Mouse (Mus musculus): ENCODE results near the gene Arhgdia. TPM values are rescaled to one million over a fixed set of nuclear protein-coding genes. Genes with fewer than 3 reads are reported as not detected.
A peak's percentile ranks its signal among the peaks of the same experiment; 100 is the strongest.

Gene Arhgdia
- 588 and 644 TPM in 2 replicates for polyA plus RNA-seq (2015; fragmentation: Nextera tagmentation; extraction: Ambion mirVana)

DNA sequence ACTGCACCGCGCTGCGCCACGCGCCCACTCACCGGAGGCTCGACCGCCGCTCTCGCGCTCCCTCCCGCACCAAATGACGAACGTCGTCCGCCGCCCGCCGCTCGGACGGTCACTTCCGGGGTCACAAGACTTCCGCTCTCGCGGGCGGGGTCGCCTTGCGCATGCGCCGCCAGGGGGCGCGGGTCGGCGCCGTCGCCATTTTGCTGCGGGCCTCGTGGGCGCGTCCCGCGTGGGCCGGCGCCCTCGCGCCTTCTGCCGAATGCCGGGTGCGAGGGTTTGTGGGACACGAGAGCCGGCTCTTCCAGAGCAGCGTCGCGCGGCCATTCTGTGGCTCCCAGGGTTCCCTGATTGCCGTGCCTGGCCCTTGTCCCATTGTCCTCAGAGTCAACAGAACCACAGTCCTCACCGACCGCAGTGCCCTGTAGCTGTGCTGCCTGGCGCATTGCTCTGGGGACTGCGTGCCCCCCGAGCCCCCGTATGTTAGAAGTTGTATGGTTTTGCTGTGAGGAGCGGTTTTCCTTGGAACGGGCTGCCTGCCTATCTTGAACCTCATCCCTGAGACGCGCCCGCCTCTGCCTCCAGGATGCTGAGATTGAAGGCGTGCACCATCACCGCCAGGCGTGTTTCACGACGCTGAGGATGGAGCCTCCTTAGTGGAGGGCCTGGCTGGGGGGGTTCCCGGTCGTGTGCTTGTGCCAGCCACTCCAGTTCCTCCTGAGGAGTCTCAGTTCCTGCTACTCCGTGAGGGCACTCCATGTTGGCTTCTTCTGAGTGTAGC, at the start of gene Arhgdia:
Gene Arhgdia, minus strand, starts transcription at position 135 of the 778 bp plus-strand sequence.
- peak within 1 kb of the TSS; percentile 90 for H3K4me2 ChIP-seq
- WGBS = 5% methylated on average over 66 of the region's 75 CpGs
- ATAC-seq (replicated peaks; ENCODE audit: low FRiP score) = peak; percentile 15; the same call in 1 of the 2 replicates
- H3K4me1 ChIP-seq = peaks cover 48% of the 10 kb centered on the region
- H3K27ac ChIP-seq = peak within 1 kb of the TSS; percentile 94
- peak within 1 kb of the TSS; percentile 96 for H3K9ac ChIP-seq
- H3K9me3 ChIP-seq (replicated peaks) = no peaks in the 10 kb centered on the region
- H3K4me3 ChIP-seq (replicated peaks) = peak within 1 kb of the TSS; percentile 95
- H3K36me3 ChIP-seq = peaks cover 62% of the 10 kb centered on the region
- H3K27me3 ChIP-seq = no peaks in the 10 kb centered on the region

DNA sequence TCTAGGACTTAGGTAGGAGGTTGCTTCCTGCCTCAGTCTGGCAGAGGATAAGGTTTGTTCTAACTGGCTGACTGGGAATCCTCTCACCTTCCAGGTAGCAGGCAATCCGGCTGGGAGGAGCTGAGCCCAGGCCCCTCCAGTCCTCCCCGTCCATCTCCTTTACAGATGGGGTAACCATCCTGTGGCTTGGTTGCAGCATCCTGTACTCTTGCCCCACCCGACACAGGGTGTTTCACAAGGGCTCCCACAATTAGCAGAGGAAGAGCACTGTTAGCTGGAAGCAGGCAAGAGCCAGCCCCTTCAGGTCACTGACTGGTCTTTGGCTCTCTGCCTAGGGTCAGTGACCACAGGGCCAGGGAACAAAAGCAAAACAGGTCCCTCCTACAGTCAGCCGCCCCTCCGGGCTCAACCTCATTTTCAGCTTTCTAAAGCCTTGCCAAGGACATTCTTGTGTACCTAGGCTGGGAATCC, 49.0 kb upstream of the Arhgdia start:
- ATAC-seq (replicated peaks; ENCODE audit: low FRiP score) = no peak
- H3K27ac ChIP-seq = peak overlapping the region; percentile 92
- peak overlapping the region; percentile 27; the same call in 1 of the 2 replicates for H3K9ac ChIP-seq
- H3K9me3 ChIP-seq (replicated peaks) = no peaks in the 10 kb centered on the region
- WGBS = 20% methylated on average over 5 of the region's 5 CpGs
- peak overlapping the region; percentile 90 for H3K4me2 ChIP-seq
- no peaks in the 10 kb centered on the region for H3K27me3 ChIP-seq
- H3K36me3 ChIP-seq = peaks cover 31% of the 10 kb centered on the region
- peak overlapping the region; percentile 14 for H3K4me3 ChIP-seq (replicated peaks)
- H3K4me1 ChIP-seq = peaks cover 48% of the 10 kb centered on the region

GRCm38 (mm10) chr11:120629911-120630310, 48.5 kb upstream of the Arhgdia start:
- H3K4me3 ChIP-seq (replicated peaks) = peak overlapping the region; percentile 14; the same call in 1 of the 2 replicates

GRCm38 (mm10) chr11:120629341-120629730, 47.9 kb upstream of the Arhgdia start:
- ATAC-seq (replicated peaks; ENCODE audit: low FRiP score) = no peak
- H3K9ac ChIP-seq = 0 out of 2 replicates have a peak overlapping the region, but pooled peaks have one; percentile 27
- H3K4me3 ChIP-seq (replicated peaks) = peak overlapping the region; percentile 14; the same call in 1 of the 2 replicates
- 75% methylated on average over 23 of the region's 23 CpGs for WGBS
- no peaks in the 10 kb centered on the region for H3K9me3 ChIP-seq (replicated peaks)
- peak overlapping the region; percentile 92 for H3K27ac ChIP-seq
- peaks cover 31% of the 10 kb centered on the region for H3K36me3 ChIP-seq
- peaks cover 55% of the 10 kb centered on the region for H3K4me1 ChIP-seq
- H3K27me3 ChIP-seq = no peaks in the 10 kb centered on the region
- H3K4me2 ChIP-seq = peak overlapping the region; percentile 90

More at GRCm38 (mm10) chr11:120629911-120630310, 48.5 kb upstream of the Arhgdia start:
- H3K9me3 ChIP-seq (replicated peaks) = no peaks in the 10 kb centered on the region
- peaks cover 31% of the 10 kb centered on the region for H3K36me3 ChIP-seq
- peaks cover 53% of the 10 kb centered on the region for H3K4me1 ChIP-seq
- 19% methylated on average over 7 of the region's 7 CpGs for WGBS
- H3K27ac ChIP-seq = peak overlapping the region; percentile 92
- H3K27me3 ChIP-seq = no peaks in the 10 kb centered on the region
- peak overlapping the region; percentile 27 for H3K9ac ChIP-seq
- ATAC-seq (replicated peaks; ENCODE audit: low FRiP score) = no peak
- peak overlapping the region; percentile 90 for H3K4me2 ChIP-seq

DNA sequence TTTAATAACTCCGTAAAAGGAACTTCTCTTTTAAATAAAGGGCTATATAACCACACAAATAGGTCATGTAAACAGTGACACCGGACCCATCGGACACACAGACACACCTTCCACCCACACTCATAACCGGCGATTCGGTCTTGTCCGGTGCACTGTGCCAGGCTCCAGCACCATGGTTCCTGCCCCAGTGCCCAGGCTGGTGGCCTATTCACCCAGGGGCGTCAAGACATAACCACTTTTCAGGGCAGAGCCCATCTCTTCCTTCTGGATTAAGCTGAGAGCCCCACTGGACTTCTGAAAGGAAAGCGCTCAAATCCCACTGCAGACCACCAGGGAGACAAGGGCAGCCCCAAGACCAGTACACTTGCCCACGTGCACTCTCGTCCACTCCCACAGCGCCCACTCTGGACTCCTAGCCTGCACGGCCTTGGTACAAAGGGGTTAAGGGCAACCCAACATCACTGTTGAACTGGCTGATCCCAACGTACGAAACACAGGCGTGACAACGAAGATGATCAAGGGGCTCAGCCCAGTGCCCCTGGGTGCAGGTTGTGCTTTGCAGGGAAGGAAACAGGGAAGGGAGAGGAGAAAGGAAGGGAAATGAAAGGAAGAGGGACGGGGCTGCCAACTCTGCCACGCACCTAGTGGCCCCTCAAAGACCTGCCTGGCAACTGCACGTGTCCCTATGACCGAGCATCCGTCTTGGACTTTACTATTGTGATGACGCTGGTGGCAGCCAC, 47.3 kb upstream of the Arhgdia start:
- peaks cover 56% of the 10 kb centered on the region for H3K4me1 ChIP-seq
- 0 out of 2 replicates have a peak overlapping the region, but pooled peaks have one; percentile 15 for H3K27ac ChIP-seq
- H3K27me3 ChIP-seq = no peaks in the 10 kb centered on the region
- H3K4me3 ChIP-seq (replicated peaks) = no peak overlapping the region
- 93% methylated on average over 23 of the region's 23 CpGs for WGBS
- H3K4me2 ChIP-seq = 0 out of 2 replicates have a peak overlapping the region, but pooled peaks have one; percentile 90
- 0 out of 2 replicates have a peak overlapping the region, but pooled peaks have one; percentile 27 for H3K9ac ChIP-seq
- no peaks in the 10 kb centered on the region for H3K9me3 ChIP-seq (replicated peaks)
- no peak for ATAC-seq (replicated peaks; ENCODE audit: low FRiP score)
- peaks cover 31% of the 10 kb centered on the region for H3K36me3 ChIP-seq

- H3K36me3 ChIP-seq = peaks cover 37% of the 10 kb centered on the region
- no peak overlapping the region for H3K27ac ChIP-seq
- 82% methylated on average over 22 of the region's 22 CpGs for WGBS
- H3K9me3 ChIP-seq (replicated peaks) = no peaks in the 10 kb centered on the region
- no peak overlapping the region for H3K4me2 ChIP-seq
- no peak overlapping the region for H3K4me3 ChIP-seq (replicated peaks)
- no peaks in the 10 kb centered on the region for H3K27me3 ChIP-seq
- no peak overlapping the region for H3K9ac ChIP-seq
- peaks cover 57% of the 10 kb centered on the region for H3K4me1 ChIP-seq
- ATAC-seq (replicated peaks; ENCODE audit: low FRiP score) = no peak
Measured at GRCm38 (mm10) chr11:120627468-120628300, 46.3 kb upstream of the Arhgdia start.

- no peak overlapping the region for H3K27ac ChIP-seq
- no peaks in the 10 kb centered on the region for H3K9me3 ChIP-seq (replicated peaks)
- no peak overlapping the region for H3K4me2 ChIP-seq
- peaks cover 45% of the 10 kb centered on the region for H3K36me3 ChIP-seq
- ATAC-seq (replicated peaks; ENCODE audit: low FRiP score) = no peak
- H3K27me3 ChIP-seq = no peaks in the 10 kb centered on the region
- no peak overlapping the region for H3K9ac ChIP-seq
- peaks cover 51% of the 10 kb centered on the region for H3K4me1 ChIP-seq
- H3K4me3 ChIP-seq (replicated peaks) = no peak overlapping the region
- WGBS = 87% methylated on average over 11 of the region's 11 CpGs
Measured at GRCm38 (mm10) chr11:120626785-120627467, 45.5 kb upstream of the Arhgdia start.

DNA sequence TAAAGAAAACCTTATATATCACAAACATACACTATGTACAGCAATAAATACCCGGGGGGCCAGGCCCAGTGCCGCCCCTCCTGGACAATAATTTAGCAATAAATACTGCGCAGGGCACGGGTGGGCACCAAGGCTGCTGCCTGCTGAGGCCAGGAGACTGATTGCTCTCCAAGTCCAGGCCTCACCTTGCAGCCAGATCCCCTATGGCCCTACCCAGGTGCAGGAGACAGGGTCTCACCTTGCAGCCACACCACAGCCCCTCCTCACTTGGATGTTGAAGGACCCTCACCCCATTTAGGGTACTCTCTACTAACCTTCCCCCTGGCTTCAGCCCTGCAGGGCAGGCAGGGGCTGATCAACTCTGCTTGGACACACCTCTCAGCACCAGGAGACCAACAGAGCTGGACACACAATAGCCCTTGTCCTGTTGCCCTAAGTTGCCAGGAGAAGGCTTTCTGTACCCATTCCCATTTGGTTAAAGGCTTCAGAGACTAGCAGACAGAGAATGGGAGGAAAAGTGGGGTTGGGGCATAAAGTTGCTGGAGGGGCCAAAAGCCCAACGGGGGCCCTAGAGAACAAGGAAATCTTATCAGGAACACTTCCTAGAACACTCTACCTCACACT, 43.8 kb upstream of the Arhgdia start, which contains the start of gene Sirt7:
Gene Sirt7, minus strand, starts transcription at position 89 of the 624 bp plus-strand sequence.
- Histone ChIP-seq H3K27me3 (no peaks in the 10 kb centered on the region), H3K4me2 (peak within 1 kb of the TSS; percentile 96), H3K9ac (peak within 1 kb of the TSS; percentile 63), H3K4me1 (peaks cover 34% of the 10 kb centered on the region), H3K9me3 (replicated peaks) (no peaks in the 10 kb centered on the region), H3K27ac (peak within 1 kb of the TSS; percentile 86), H3K36me3 (peaks cover 60% of the 10 kb centered on the region), H3K4me3 (replicated peaks) (peak within 1 kb of the TSS; percentile 90)
- WGBS = 14% methylated on average over 5 of the region's 5 CpGs
- ATAC-seq (replicated peaks; ENCODE audit: low FRiP score) = peak; percentile 31; the same call in 1 of the 2 replicates

- H3K4me1 ChIP-seq = peaks cover 28% of the 10 kb centered on the region
- peak overlapping the region; percentile 63 for H3K9ac ChIP-seq
- peak overlapping the region; percentile 86 for H3K27ac ChIP-seq
- peak overlapping the region; percentile 96 for H3K4me2 ChIP-seq
- under 1% methylated on average over 53 of the region's 53 CpGs for WGBS
- no peaks in the 10 kb centered on the region for H3K27me3 ChIP-seq
- peak; percentile 79 for ATAC-seq (replicated peaks; ENCODE audit: low FRiP score)
- peaks cover 64% of the 10 kb centered on the region for H3K36me3 ChIP-seq
- H3K9me3 ChIP-seq (replicated peaks) = no peaks in the 10 kb centered on the region
- peak overlapping the region; percentile 90 for H3K4me3 ChIP-seq (replicated peaks)
Measured at GRCm38 (mm10) chr11:120624680-120625111, 43.3 kb upstream of the Arhgdia start.

DNA sequence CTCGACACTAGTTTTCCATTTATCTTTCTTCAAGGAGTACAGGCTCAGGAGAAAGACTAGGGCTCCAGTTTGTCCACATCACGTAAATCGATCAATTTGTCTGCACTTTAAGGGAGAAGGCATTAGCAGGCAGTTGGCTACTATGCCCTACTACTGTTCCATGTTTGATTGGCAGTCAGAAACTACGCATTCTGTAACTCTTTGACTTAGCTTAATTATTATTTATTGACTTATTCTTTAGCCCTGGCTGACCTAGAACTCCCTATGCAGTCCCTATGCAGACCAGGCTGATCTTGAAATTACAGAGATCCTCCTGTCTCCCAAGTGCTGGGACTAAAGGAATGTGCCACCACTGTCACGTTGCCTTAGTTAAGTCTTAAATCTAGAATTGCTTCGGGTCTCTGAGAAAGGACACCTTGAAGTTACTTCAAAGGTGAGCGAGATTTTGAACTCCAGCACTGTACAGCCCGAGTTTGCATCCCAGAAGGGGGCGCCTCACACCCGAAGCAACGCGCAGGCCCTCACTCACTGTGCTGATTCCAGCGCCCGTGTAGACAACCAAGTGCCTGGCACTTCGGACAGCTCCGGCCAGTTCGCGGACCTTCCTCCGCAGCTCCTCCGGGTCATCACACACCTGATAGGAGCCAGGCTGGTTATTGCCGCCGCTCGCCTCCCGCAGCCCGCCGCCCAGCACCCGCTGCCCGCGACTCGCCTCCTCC, 42.7 kb upstream of the Arhgdia start:
- H3K27me3 ChIP-seq = no peaks in the 10 kb centered on the region
- 11% methylated on average over 30 of the region's 30 CpGs for WGBS
- H3K4me2 ChIP-seq = peak overlapping the region; percentile 96
- peak overlapping the region; percentile 63 for H3K9ac ChIP-seq
- peaks cover 23% of the 10 kb centered on the region for H3K4me1 ChIP-seq
- no peaks in the 10 kb centered on the region for H3K9me3 ChIP-seq (replicated peaks)
- peaks cover 64% of the 10 kb centered on the region for H3K36me3 ChIP-seq
- peak; percentile 78 for ATAC-seq (replicated peaks; ENCODE audit: low FRiP score)
- H3K4me3 ChIP-seq (replicated peaks) = peak overlapping the region; percentile 90
- peak overlapping the region; percentile 86 for H3K27ac ChIP-seq
